Mouse (Mus musculus) layer of hippocampus, adult 2 months (tissue): ENCODE measurements around the gene Filip1. TPM values are rescaled to one million over a fixed set of nuclear protein-coding genes. Genes with fewer than 3 reads are reported as not detected.

ENCODE experiments used
- DNase-seq, 2 experiments: peaks; one replicate each; pipeline ENCODE4 v3.0.0; 2022; ENCODE audit warnings: low spot score in 2 of 2
- H3K27ac ChIP-seq: fragments of 200-600 bp; 2 replicates; pipeline ENCODE4 v1.8.1; 2022
- H3K4me3 ChIP-seq: fragments of 200-600 bp; 2 replicates; pipeline ENCODE4 v1.8.1; 2022; ENCODE audit warnings: mild to moderate bottlenecking
- CTCF ChIP-seq: fragments of 200-600 bp; conservative IDR thresholded peaks from 2 replicates; pipeline ENCODE4 v1.8.1; 2022; ENCODE audit warnings: antibody characterized with exemption, mild to moderate bottlenecking, moderate library complexity
- total RNA-seq, 2 experiments: library from RNA; stranded (reverse); gene quantifications; 2 replicates each; pipeline ENCODE4 v1.2.3; 2021

Gene Filip1
- total RNA-seq, 2 experiments from 2014 or later, result 11.7 to 13.9 TPM

DNA sequence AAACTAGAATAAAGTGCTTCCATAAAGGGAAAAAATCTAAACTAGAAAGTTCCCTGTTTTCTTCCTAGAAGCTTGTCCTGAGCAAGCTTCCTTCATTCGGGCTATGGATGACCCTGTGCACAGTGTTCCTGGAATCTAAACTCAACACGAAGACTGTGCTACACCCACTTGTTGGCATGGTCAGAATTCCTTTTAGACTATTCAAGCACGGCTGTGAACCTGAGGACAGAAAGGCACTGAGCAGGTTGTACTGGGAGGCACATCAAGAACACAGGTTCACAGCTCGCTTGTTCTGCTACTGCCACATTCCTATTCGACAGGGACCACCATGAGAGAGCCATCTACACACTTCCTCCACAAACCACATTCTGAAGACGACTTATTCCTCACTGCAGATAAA is 150.1 kb downstream of the Filip1 start:
- Histone ChIP-seq H3K27ac (no peak overlapping the region), H3K4me3 (no peak overlapping the region)
- no peak for DNase-seq
- TF ChIP-seq CTCF, result no peak

DNA sequence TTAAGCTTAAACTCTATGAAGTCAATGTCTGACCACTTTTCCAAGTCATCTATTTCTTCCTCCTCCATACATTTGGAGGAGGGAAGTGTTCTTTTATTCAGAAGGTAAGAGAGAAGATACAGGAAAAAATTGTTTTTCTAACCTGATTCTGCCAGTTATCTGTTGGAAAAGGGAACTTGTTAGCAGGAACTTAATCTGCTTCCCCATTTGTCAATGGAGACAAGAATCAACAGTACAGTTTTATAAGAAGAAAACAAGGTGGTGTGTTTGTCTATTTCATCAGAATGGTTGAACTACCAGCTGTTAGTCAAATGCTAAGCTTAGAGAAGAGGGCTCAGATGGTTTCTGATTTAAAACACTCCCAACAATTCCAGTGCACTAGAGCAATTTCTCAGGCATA is 165.6 kb downstream of the Filip1 start:
- no peak overlapping the region for H3K27ac ChIP-seq
- no peak for TF ChIP-seq CTCF
- no peak overlapping the region for H3K4me3 ChIP-seq
- no peak for DNase-seq

- TF ChIP-seq CTCF, result no peak
- no peak overlapping the region for H3K27ac ChIP-seq
- no peak for DNase-seq
- no peak overlapping the region for H3K4me3 ChIP-seq
Measured at GRCm38 (mm10) chr9:79842615-79843014, 170.0 kb downstream of the Filip1 start.

DNA sequence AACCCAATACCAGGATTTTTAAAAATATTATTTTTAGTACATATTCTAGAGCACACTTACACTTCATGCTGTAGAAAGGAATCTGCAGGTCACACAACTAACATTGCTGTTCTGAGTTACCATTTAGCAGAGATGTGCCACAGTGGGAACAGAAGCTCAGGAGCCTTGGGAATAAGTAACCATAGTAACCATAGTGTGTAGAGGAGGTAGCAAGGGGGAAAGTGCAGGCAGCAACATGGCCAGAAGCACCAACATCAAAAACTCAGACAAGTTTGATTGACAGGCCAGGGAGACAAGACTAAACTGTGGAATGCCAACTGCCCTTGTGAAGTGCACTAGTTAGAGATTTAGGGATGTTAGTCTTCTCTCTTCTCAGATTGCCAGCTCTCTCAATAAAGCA is 170.6 kb downstream of the Filip1 start:
- no peak for TF ChIP-seq CTCF
- DNase-seq, result no peak
- Histone ChIP-seq H3K27ac (no peak overlapping the region), H3K4me3 (no peak overlapping the region)

GRCm38 (mm10) chr9:79831294-79831693 is 181.4 kb downstream of the Filip1 start:
- no peak overlapping the region for H3K4me3 ChIP-seq
- H3K27ac ChIP-seq, result no peak overlapping the region
- TF ChIP-seq CTCF, result no peak
- DNase-seq, result no peak

GRCm38 (mm10) chr9:79830874-79831273 is 181.8 kb downstream of the Filip1 start:
- TF ChIP-seq CTCF, result no peak
- no peak for DNase-seq
- H3K27ac ChIP-seq, result no peak overlapping the region
- no peak overlapping the region for H3K4me3 ChIP-seq

GRCm38 (mm10) chr9:79829842-79830800 is 182.5 kb downstream of the Filip1 start:
- no peak overlapping the region for H3K27ac ChIP-seq
- TF ChIP-seq CTCF, result no peak
- H3K4me3 ChIP-seq, result peak overlapping the region; percentile 3; the same call in 1 of the 2 replicates
- no peak for DNase-seq

DNA sequence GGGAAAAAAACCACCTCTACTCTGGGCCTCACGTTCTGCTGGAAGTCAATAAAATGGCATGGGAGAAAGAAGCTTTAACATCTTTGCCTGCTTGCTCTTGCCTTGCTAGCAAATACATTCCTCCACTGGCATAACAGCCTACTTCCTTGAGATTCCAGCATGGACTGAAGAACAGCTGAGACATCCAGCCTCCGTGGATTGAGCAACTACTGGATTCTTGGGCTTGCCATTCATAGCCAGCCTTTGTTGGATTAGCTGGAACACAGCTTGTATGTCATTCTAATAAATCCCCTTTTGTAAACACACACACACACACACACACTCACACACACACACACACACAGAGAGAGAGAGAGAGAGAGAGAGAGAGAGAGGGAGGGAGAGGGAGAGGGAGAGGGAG is 185.6 kb downstream of the Filip1 start:
- no peak overlapping the region for H3K27ac ChIP-seq
- DNase-seq, result no peak
- no peak overlapping the region for H3K4me3 ChIP-seq
- TF ChIP-seq CTCF, result no peak

DNA sequence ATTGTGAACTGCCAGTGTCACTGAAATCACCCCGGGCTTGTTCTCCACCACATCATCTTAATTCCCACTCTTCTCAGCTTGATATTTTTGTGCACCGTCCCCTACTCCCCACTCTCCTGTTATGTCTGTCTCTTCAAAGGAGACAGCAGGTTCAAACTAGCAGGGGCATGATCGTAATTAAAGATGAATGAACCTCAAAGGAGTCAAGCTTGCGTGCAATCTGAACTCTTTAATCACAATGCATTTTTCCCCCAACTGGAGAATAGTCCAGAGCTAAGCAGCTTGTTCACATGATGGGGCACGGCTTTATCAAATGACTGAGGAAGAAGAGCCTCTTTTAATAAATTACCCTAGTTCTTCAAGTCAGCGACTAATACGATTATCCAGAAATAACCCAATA is 187.1 kb downstream of the Filip1 start:
- DNase-seq, result no peak
- H3K27ac ChIP-seq, result no peak overlapping the region
- no peak overlapping the region for H3K4me3 ChIP-seq
- no peak for TF ChIP-seq CTCF

GRCm38 (mm10) chr9:79823856-79824255 is 188.8 kb downstream of the Filip1 start:
- no peak for DNase-seq
- Histone ChIP-seq H3K27ac (no peak overlapping the region), H3K4me3 (no peak overlapping the region)
- no peak for TF ChIP-seq CTCF

GRCm38 (mm10) chr9:79823438-79823837 is 189.2 kb downstream of the Filip1 start:
- H3K27ac ChIP-seq, result no peak overlapping the region
- TF ChIP-seq CTCF, result no peak
- H3K4me3 ChIP-seq, result no peak overlapping the region
- DNase-seq, result no peak

DNA sequence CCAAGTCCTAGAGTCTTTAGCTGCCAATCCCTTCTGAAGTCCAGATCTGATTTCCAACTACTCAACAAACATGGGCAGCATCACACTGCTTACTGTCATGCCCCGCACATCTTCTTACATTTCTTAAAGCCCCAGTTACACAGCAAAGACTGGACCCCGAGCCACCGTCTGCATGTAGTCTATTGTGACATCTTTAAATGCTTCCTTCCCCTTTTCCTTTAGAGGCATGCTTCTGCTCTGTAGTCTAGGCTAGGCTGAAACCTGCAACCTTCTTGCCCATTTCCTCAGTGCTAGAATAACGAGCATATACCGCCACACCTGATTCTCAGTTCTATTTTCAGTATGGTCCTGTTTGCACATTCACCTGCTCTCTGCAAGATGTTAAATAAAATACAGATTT is 196.2 kb downstream of the Filip1 start:
- H3K27ac ChIP-seq, result no peak overlapping the region
- TF ChIP-seq CTCF, result no peak
- H3K4me3 ChIP-seq, result no peak overlapping the region
- DNase-seq, result no peak

GRCm38 (mm10) chr9:79816013-79816412 is 196.6 kb downstream of the Filip1 start:
- no peak for TF ChIP-seq CTCF
- Histone ChIP-seq H3K4me3 (no peak overlapping the region), H3K27ac (no peak overlapping the region)
- DNase-seq, result no peak

DNA sequence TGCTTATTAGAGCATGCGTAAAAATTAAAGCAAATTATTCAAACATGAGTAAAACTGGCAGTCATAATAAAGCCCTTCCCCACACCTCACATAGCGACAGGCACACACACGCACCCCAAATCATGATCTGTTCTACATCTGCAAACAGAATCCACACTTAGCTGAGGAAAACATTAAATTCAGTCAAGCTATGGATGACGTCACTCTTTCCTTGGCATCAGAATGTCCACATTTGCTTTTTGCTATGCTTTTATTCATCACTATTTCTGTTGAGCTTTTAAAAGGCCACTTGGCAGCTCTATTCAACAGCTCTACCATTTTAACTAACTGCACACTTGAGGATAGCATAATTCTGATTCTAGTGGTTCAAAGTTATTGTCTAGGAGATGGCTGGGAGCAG is 198.1 kb downstream of the Filip1 start:
- H3K4me3 ChIP-seq, result no peak overlapping the region
- no peak for TF ChIP-seq CTCF
- DNase-seq, result no peak
- H3K27ac ChIP-seq, result no peak overlapping the region
